Mouse (Mus musculus) frontal cortex, postnatal 36 days (tissue): ENCODE measurements around the gene Chst11.
A peak's percentile ranks its signal among the peaks of the same experiment; 100 is the strongest.

Experiments
- DNase-seq, 2 experiments: peaks; one replicate each; pipeline ENCODE4 v3.0.0; 2022; ENCODE audit warnings: low spot score in 2 of 2

Chst11 gene

GRCm38 (mm10) chr10:83032559-83032958 is 47.3 kb downstream of the Chst11 start:
- no peak for DNase-seq

GRCm38 (mm10) chr10:83036340-83037045 is 51.2 kb downstream of the Chst11 start:
- no peak for DNase-seq

- DNase-seq = peak; percentile 61 to 79
Measured at GRCm38 (mm10) chr10:83038166-83038565, 52.9 kb downstream of the Chst11 start.

GRCm38 (mm10) chr10:83039414-83039813 is 54.1 kb downstream of the Chst11 start:
- DNase-seq = no peak

- no peak for DNase-seq
Measured at GRCm38 (mm10) chr10:83041875-83042274, 56.6 kb downstream of the Chst11 start.

- DNase-seq = no peak
Measured at GRCm38 (mm10) chr10:83042613-83043477, 57.5 kb downstream of the Chst11 start.

GRCm38 (mm10) chr10:83043478-83044259 is 58.4 kb downstream of the Chst11 start:
- no peak for DNase-seq

GRCm38 (mm10) chr10:83049174-83049780 is 64.0 kb downstream of the Chst11 start:
- DNase-seq = peak; percentile 68 to 73

- no peak for DNase-seq
Measured at GRCm38 (mm10) chr10:83053886-83054550, 68.7 kb downstream of the Chst11 start.

- no peak for DNase-seq
Measured at GRCm38 (mm10) chr10:83056291-83056690, 71.0 kb downstream of the Chst11 start.

GRCm38 (mm10) chr10:83056866-83057265 is 71.6 kb downstream of the Chst11 start:
- DNase-seq = no peak

GRCm38 (mm10) chr10:83060066-83060782 is 74.9 kb downstream of the Chst11 start:
- DNase-seq = peak in 1 of 2 experiments; percentile 55

- DNase-seq = peak; percentile 67 to 68
Measured at GRCm38 (mm10) chr10:83062315-83062714, 77.0 kb downstream of the Chst11 start.

GRCm38 (mm10) chr10:83064796-83065195 is 79.5 kb downstream of the Chst11 start:
- no peak for DNase-seq

GRCm38 (mm10) chr10:83066159-83066558 is 80.9 kb downstream of the Chst11 start:
- no peak for DNase-seq

- peak in 1 of 2 experiments; percentile 49 for DNase-seq
Measured at GRCm38 (mm10) chr10:83067305-83067704, 82.0 kb downstream of the Chst11 start.

GRCm38 (mm10) chr10:83068466-83068865 is 83.2 kb downstream of the Chst11 start:
- no peak for DNase-seq

- no peak for DNase-seq
Measured at GRCm38 (mm10) chr10:83069791-83070190, 84.5 kb downstream of the Chst11 start.

- peak in 1 of 2 experiments; percentile 50 for DNase-seq
Measured at GRCm38 (mm10) chr10:83071785-83072580, 86.7 kb downstream of the Chst11 start.

GRCm38 (mm10) chr10:83073119-83073518 is 87.8 kb downstream of the Chst11 start:
- no peak for DNase-seq
